Mouse (Mus musculus): ENCODE data around the gene Reep3. TPM values are rescaled to one million over a fixed set of nuclear protein-coding genes. Genes with fewer than 3 reads are reported as not detected.

The Reep3 gene
- polyA plus RNA-seq, 1 experiment: 17.1 TPM

DNA sequence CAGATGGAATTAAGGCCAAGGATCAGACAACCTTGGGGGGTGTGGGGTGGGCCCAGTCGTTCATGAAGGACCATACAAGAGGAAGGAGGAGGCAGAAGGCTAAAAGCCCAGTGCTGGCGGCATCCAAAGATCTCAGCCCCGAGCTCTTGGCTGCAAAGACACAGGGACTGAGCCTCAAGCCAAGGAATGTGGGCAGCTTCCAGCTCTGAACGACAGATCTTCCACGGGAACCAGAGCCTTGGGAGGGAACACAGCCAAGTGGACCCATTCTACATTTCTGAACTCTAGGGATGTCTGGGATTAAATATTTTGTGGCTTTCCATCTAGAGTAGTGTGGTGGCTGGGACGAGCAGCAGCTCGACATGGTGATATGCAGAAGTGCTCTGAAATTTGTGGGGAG, 38.4 kb downstream of the Reep3 start:
- DNase-seq (ENCODE audit: low read depth, low spot score): no peak
- WGBS: 54% methylated on average over 7 of the region's 7 CpGs

DNA sequence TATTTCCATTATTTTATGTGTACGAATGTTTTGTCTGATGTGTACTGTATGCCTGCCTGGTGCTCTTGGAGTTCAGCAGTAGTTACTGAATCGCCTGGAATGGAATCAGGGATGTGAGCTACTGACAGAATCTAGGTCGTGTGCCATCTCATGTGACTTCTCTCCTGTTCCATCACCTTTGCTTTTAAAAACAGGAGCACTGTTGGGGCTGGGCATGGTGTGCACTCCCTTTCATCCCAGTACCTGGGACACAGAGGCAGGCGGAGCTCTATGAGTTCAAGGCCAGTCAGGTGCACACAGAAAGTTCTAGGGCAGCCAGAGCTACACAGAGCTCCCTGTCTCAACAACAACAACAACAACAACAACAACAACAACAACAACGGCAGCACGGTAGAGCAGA, 39.0 kb downstream of the Reep3 start:
- 84% methylated on average over 6 of the region's 6 CpGs for whole genome bisulfite sequencing
- no peak for DNase-seq (ENCODE audit: low read depth, low spot score)

DNA sequence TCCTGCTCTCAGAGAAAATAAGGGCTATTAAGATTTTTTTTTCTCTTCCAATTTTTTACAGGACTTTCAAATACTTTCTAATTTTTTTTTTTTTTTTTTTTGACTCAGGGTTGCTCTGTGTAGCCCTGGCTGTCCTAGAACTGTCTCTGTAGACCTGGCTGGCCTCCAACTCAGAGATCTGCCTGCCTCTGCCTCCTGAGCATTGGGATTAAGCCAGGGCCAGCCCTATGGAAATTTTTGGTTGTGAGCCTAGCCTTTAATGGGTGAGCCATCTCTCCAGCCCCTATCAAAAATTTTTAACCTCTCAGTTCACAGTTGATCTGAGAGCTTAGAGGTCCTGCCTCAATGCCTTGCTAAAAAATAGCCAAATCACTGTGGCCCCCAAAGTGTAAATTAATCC, 39.5 kb downstream of the Reep3 start:
- no peak for DNase-seq (ENCODE audit: low read depth, low spot score)

DNA sequence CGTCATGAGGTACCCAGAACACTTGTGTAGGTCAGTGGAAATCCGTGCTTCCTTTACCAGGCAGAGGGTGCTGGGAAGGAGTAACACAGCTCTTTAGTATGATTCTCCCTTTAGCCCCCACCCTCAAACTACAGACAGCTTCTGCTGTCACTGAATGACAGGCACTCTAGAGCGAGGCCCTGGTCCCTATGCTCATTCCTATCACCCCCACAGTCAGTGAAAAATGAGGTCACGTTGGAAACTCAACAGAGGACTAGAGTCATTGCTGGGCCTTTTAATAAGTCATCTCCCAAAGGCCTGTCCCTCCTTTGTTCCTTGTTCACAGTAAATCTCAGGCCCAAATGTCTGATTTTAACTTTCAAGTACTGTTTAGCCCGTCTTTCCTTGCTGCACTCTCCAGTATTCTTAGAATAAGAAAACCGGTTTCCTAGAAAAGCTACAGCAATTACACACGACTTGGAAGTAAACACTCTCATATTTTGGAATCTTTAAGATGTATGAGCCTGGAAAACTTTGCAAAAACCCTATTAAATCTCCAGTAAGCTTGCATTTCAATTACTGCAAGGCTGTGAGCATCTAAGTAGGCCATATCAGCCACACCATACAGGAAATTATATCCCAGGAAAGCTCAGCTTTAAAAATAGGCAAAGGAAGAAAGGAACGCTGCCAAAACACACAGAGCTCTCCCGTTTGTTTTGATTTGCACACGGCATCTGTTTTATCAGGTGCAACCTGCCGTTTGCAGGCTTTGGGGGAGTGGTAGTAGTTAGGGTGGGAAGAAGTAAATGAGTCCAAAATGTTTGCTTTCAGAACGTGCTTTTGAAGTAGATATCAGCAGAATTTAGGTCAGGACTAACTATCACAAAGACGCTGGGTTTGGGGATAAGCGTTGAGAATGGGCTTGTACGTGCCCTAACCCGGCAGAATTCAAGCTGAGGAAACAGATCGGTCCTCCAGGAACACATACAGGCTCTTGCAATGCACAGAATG, 40.6 kb downstream of the Reep3 start:
- DNase-seq (ENCODE audit: low read depth, low spot score): peak; percentile 67
- 23% methylated on average over 17 of the region's 17 CpGs for WGBS

DNA sequence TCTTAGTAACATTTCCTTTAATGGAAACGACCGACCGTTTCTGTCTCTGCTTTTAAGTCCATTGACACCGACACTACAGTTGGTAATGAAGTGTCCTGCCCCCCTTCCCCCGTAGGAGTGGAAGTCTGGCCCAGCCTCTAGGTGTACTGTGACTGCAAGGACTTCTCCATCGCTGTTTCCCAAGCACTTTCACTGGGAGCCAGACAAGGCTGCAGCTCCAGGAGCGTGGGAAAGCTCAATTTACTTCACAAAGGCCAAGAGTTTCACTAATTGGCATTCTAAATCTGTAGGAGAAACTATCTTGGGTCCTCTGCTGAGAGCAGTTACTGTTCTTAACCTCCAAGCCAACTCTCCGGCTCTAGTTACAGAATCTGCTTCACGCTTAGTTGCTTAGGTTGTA, 43.3 kb downstream of the Reep3 start:
- 65% methylated on average over 9 of the region's 9 CpGs for WGBS
- no peak for DNase-seq (ENCODE audit: low read depth, low spot score)

DNA sequence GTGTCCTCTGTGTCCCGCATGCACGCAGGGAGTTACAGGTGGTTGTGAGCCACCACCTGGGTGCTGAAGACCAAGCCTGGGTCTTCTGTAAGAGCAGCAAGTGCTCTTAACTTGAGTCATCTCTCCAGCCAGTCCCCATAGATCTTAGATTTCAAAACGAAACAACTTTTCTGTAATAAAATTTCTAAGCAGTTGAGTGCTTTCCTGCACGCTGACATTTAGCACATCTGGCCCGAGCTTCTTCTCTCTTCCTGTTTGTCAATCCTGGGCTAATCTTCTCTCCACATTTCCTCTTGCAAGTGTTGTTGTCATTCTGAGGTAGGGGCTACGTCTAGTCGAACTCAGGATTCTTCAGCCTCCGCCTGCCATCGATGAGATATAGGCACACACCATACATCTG, 44.3 kb downstream of the Reep3 start:
- 38% methylated on average over 9 of the region's 9 CpGs for WGBS

DNA sequence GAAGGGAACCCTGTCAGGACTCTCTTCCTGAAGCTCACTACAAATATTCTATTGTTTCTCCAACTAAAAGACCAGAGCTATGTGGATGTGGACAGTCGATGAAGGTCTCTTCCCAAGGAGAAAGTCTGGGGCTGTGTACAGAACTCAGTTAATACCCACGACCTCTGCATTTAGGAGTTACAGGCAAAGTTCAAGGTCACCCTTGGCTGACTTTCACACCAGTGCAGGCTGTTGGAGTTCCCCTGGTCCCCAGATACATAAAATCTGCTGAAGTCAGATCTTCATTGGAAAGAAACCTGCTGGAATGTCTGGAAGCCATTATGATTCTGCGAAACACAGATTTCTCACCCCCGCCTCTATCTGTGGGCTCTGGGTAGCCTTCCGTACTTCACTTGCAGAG, 45.3 kb downstream of the Reep3 start:
- WGBS: 81% methylated on average over 5 of the region's 5 CpGs
- no peak for DNase-seq (ENCODE audit: low read depth, low spot score)

More for the DNA sequence above, 44.3 kb downstream of the Reep3 start:
- no peak for DNase-seq (ENCODE audit: low read depth, low spot score)

DNA sequence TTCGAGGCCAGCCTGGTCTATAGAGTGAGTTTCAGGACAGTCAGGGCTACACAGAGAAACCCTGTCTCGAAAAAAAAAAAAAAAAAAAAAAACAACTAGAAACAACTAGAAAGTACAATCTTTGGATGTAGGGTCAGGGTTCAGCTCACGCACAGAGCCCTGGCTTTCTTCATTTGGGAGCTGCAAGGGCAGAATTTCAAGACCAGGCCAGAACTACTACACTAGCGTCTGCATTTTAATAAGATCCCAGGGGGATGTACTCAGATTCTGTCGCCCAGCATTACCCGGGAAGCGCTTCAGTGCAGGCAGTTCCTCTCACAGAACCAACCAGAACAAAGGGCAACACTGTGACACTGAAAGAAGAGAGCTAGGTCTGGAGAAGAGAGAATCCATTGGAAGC, 46.0 kb downstream of the Reep3 start:
- WGBS: 79% methylated on average over 7 of the region's 7 CpGs
- no peak for DNase-seq (ENCODE audit: low read depth, low spot score)

DNA sequence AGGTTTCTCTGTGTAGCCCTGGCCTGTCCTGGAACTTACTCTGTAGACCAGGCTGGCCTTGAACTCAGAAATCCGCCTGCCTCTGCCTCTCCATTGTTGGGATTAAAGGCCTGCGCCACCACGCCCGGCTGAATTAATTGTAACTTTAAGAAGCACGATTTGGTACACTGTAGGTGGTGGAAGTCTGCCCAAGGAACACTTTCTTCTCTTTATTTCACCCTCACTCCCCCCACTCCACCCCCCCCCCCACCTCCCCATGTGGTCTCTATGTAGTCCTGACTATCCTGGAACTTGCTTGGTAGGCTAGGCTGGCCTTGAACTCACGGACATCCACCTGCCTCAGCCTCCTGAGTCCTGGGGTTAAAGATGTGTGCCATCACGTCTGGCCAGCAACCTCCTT, 47.1 kb downstream of the Reep3 start:
- 91% methylated on average over 7 of the region's 7 CpGs for WGBS
- DNase-seq (ENCODE audit: low read depth, low spot score): no peak

DNA sequence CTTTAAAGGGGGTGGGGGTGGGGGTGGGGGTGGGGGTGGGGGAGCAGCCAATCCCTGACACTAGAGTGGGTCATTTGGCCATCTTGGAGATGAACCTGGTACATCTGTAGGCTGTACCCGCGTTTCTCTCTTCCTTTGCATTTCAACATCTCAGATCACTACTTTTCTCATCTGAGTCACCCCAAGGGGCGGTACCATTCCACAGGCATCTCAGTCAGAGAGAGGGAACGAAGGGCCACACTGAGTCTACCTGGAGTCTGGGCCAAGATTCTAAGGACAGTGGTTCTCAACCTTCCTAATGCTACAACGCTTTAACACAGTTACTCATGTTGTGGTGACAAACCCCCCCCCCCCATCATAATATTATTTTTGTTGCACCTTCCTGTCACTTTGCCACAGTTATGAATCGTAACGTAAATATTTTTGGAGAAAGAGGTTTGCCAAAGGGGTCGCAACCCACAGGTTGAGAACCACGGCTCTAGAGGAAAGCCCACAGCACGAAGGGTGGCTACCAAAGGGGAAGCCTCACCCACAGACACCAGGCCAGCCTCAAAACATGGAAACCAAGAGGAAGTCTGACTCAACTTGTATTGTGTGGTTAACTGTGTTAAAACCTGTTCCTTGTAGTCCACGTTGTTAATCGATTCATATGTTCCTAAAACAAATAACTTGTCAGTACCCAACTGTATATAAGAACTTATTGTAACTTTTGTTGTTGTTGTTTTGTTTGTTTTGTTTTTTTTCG, 47.7 kb downstream of the Reep3 start:
- WGBS: 77% methylated on average over 13 of the region's 13 CpGs
- no peak for DNase-seq (ENCODE audit: low read depth, low spot score)

DNA sequence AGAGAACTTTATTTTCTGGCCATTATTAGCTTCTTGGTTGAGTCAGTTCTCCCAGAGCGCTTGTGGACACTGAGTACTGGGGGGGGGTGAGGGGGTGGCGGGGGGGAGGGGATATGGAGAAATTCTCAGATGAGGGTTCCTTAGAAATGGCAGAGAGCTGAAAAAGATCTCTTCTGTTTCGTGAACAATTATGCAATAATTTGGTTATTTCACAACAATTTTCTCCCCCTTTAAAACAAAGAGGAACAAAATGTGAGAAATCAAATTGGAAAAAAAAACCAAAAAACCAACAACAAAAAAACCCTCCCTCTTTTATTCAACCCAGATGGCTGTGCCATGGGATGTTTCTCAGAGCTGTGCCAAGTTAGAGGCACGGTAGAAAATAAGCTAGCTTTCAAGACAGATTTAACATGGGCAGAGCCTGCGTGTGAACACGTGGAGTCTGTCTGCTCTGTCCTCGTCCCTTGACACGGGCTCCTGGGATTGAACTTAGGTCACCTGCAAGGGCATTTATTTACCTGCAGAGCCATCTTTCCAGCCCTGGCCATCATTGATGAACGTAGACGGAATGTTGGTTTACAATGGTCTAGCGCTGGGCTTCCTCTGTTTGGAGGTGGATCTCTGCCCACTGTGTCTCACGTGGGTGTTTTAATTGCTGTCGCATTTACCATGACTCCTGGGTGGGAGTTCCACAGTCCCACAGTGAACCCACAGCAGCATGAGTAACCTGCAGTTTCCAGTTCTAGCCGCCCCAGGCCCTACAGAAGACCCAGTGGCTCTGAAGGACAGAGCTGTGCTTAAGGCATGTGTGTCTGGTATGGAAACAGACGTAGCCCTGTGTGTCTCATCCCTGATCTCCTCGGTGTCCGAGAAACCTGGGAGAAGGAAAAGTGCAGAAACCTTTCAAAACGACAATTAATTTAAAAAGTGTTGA, 48.8 kb downstream of the Reep3 start:
- WGBS: 74% methylated on average over 18 of the region's 18 CpGs
- no peak for DNase-seq (ENCODE audit: low read depth, low spot score)

DNA sequence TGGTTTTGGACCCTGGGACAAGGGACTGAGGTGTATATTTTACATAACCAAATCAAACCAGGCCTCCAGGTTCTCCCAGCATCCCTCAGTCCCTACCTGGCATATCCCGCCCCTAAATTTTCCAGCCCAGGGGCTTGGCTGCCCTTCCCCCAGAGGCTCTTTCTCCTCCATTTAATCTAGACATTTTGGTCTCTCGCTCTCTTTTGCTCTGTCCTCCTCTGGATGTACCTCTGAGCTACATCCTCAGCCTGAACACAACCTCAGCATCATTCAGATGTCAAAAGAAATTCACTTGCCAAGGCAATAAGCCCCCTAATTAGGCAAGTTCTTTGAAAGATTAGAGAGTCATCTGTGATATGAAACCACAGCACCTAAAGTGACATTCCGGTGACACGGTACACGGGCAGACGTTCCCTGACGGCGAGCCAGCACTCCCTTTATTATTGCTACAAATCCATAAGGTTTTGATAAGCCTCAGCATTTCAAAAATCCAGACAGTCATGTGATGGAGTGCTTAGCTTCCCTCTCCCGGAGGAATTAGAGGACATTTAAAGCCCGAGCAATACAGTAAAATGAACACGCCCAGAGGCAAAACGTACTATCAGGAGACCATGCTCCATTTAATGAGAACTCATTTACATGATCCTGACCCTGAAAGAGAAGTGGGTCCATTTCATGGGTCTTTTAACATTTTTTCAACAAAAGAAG, 51.4 kb downstream of the Reep3 start:
- no peak for DNase-seq (ENCODE audit: low read depth, low spot score)
- WGBS: 58% methylated on average over 12 of the region's 12 CpGs

DNA sequence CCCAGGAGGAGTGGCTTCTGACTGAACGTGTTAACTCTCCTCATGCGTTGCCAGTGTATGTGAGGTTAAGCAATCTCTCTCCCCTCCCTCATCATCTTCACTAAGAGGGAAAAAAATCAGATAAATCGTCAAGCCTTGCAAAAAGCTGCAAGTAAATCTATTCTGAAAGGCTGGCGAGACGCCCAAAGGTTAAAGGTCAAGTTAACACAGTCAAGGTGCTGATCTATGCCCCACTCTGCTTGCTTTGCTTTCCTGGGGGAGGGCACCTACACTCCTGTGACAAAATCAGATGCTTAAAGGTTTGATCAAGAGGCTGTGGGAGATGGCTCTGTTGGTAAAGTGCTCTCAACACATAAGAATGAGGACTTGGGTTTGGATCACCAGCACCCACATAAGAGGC, 52.4 kb downstream of the Reep3 start:
- 37% methylated on average over 5 of the region's 5 CpGs for WGBS
- no peak for DNase-seq (ENCODE audit: low read depth, low spot score)

DNA sequence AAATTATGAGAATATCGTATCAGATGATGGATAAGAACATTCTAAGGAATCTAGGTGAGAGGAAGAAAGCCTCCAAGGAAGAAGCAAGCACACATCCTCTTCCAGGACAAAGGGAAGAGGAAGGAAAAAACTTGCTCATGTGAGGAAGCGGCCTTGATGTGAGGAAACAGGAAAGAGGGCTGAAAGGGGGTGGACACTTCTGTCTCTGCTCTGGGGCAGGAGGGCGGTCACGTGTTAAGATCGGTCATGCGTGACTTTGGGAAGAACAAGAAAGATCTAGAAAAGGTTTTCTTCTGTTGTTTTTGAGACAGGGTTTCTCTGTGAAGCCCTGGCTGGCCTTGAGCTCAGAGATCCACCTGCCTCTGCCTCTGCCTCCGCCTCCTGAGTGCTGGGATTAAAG, 53.5 kb downstream of the Reep3 start:
- WGBS: 86% methylated on average over 7 of the region's 7 CpGs

DNA sequence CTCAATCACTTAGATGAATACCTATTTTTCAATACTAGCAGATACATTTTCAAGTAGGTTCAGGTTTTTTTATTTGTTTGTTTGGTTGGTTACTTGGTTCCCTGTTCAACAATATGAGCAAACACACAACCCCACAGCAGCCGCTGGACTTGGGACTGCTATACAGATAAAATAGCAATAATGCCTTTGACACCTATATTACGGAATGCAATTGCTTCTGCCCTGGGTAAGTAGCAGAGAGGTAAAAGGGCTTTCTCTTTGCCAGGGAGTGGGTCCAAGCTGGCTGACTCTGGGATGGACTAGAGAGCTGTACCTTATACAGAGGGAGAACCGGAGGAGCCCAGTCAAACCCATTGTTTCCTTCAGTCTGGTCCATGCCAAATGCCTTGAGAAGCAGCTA, 56.3 kb downstream of the Reep3 start:
- 36% methylated on average over 3 of the region's 3 CpGs for WGBS
- no peak for DNase-seq (ENCODE audit: low read depth, low spot score)

More for the DNA sequence above, 53.5 kb downstream of the Reep3 start:
- no peak for DNase-seq (ENCODE audit: low read depth, low spot score)

DNA sequence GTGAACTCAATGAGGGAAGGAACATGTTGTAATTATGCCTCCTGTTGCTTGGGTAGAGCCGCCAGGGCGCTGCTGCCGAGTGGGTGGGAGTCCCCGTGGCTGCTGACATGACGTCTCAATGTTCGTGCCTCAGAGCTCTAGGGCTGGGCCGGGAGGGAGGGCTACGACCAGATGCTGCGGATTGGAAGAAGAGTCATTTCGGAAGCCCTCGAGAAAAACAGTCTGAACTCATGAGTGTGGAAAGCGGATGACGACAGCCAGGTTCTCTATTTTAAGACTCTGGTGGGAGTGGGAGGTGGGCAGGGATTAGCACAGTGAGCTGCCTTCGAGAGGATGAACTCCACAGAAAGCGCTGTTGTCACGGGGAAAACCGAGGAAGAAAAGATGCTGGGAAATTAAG, 57.7 kb downstream of the Reep3 start:
- DNase-seq (ENCODE audit: low read depth, low spot score): no peak

DNA sequence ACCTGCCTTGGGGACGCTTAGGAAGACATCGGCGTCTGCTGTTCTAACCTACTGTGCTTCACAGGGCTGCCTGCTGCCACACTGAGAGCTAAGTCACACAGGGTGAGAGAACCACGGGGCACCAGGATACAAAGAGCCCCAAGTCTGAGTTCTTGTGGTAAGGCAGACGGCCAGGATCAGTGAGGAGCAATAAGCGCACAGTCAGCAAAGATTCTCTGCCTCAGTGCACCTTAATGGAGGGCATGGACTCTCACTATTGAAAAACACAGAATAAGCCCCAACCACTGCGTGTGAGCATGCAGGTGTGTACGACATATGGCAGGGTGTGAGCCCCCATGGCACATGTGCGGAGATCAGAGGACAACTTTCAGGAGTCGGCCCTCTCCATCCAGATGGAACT, 60.2 kb downstream of the Reep3 start:
- 94% methylated on average over 10 of the region's 10 CpGs for WGBS
- DNase-seq (ENCODE audit: low read depth, low spot score): no peak

More for the DNA sequence above, 57.7 kb downstream of the Reep3 start:
- 84% methylated on average over 17 of the region's 17 CpGs for WGBS

DNA sequence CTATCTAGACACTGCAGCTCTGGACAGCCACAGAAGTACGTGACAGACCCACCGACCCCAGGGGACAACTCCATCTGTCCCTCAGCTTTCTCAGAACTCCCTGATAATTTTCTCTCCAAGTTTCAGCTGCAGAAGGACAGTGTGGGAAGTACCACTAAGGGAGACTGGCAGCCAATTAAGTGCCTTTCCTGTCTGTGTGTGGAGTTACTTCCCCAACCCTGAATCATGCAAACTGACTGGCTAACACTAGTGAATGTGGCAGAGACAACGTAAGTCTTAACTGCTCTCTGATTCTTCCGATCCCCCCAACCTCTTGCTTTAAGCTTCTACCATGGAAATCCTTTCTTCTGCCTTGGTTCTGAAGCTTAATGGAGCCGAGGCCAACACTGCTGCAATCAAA, 60.6 kb downstream of the Reep3 start:
- 89% methylated on average over 5 of the region's 5 CpGs for WGBS

DNA sequence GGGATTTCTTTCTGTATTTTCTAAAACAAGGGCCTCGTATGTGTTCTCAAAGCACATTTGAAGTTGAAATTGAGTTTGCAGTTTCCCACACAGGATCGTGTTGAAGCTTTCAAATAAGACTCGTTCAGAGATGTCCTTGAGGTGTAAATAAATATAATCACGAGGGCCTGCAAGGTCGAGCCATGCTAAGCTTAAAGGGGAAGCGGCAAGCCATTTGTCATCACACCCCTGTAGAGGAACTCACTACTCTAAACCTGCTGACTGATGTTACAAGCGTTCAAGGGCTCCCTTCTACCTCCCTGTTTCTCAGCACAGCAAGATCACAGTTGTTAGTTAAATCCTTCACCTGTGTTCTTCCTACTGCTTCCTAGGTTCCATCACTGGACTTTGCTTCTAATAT, 65.6 kb downstream of the Reep3 start:
- 68% methylated on average over 7 of the region's 7 CpGs for WGBS
- DNase-seq (ENCODE audit: low read depth, low spot score): no peak

More for the DNA sequence above, 60.6 kb downstream of the Reep3 start:
- DNase-seq (ENCODE audit: low read depth, low spot score): no peak
